Mouse (Mus musculus): ENCODE results near the gene Synj2.

GRCm38 (mm10) chr17:5926710-5927109, 14.4 kb upstream of the Synj2 start:
- no peak for TF ChIP-seq CTCF (IDR thresholded peaks at IDR 0.05; ENCODE audit: insufficient read depth, low read depth, low read length)
- TF ChIP-seq POLR2A (IDR thresholded peaks at IDR 0.05; ENCODE audit: insufficient read depth, low read depth, low read length): no peak

Measured in olfactory bulb, adult 2 months (tissue).